Mouse (Mus musculus) adrenal gland, adult 2 months (tissue): ENCODE data around the gene Miox. TPM values are rescaled to one million over a fixed set of nuclear protein-coding genes. Genes with fewer than 3 reads are reported as not detected.
A peak's percentile ranks its signal among the peaks of the same experiment; 100 is the strongest.

Experiments
- DNase-seq: peaks from one replicate; pipeline ENCODE4 v3.0.0; 2021
- polyA plus RNA-seq: library from polyadenylated mRNA; depleted of rRNA; stranded (reverse); fragments of >200 nt; gene quantifications from 2 replicates; pipeline ENCODE4 v1.2.3, GENCODE M21; 2012
- total RNA-seq, 2 experiments: library from RNA; stranded (reverse); gene quantifications; 2 replicates each; pipeline ENCODE4 v1.2.3; 2021

The Miox gene
- total and polyA plus RNA-seq, 3 experiments = 0.92 TPM; not detected in 2

- no peak for DNase-seq
Measured at GRCm38 (mm10) chr15:89316146-89316545, 18.1 kb upstream of the Miox start.

DNA sequence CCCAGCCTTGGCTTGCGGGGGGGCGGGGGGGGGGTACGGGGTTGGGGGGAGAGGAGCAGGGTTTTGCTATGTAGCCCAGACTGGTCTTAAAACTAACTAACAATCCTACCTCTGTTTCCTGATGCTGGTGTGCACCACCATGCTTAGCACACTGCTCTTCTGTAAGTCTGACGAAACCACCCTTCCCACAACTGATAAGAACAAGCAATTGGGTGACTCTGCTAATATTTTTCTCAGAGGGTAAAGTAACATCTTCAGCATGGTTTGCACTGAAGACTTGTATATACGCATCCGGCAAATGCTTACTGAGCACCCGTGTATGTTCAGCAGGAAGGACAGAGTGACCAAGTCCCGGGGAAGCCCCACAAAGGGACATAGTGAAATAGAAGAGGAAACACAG is 12.9 kb upstream of the Miox start:
- no peak for DNase-seq

DNA sequence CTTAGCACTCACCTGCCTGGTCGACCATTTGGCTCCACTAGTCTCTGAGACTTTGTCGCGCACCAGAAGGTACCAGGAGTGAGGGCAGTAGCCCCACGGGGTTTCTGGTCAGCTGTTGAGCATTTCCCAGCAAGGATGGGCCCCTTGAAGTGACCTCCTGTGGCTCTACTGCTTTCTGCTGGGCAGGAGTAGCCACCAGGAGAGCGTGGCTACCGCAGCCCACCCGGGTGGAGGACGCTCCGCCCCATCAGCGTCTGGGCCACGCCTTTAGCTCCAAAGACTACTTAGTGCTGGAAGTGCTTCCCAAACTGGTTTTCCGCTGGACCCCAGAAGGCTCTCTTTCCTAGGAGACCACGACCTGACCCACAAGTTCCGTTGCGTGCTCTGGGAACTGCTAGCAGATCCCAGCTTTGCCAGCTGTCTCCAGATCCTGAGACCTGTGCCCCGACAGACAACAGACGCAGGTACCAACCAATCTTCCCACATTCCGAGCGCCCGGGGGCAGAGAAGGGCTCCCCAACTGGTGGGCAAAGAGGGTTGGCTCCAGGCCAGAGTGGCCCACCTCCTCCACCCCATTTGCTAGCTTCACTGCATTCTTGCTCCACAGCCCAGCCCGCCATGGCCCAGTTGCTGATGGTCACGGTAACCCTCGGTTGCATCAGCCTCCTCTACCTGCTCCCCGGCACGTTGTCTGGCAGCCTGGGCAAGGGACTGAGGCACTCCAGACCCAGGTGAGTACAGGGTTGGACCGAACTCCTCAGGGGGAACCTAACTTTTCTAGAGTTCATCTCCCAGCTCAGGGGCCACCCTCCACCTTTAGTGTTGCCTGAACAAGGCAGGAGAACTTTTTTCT is 11.3 kb upstream of the Miox start, which contains the start of gene Adm2:
Gene Adm2 (plus strand): TSS at position 51 of the 853 bp plus-strand sequence.
- no peak for DNase-seq

DNA sequence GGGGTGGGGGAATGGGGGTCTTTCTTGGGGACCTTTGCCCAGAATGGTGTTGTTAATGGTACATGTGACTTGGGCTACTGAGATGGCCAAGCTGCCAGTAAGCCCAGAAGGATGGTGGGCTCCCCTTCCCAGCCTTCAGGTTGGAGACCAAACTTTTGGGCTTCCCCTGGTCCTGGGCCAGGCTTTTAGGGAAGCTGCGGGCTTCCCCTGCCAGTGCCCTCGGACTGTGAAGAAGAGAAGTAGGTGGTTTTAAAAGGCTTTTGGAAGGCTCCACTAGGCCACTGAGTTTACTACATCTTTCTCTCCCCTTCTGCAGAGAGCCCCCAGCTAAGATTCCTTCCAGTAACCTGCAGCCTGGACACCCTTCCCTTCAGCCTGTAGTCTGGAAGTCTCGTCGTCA is 10.5 kb upstream of the Miox start:
- no peak for DNase-seq

DNA sequence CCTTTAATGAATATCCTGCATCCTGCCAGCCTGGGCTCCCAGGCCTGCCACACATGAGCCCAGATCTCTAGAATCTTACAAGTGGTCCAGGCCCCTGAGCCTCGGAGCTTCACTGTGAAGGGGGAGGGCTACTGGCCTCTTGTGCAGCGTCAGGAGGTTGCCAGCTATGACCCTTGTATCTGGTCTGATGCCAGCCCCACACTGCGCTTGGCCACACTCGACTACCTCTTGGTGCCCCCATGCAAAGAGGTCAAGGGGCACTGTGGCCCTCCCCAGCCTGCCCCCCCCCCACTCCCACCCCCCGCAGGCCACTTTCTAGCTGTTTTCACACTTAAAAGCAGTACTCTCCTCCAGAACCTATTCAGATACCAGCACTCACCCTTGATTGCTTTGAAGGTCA is 7.8 kb upstream of the Miox start:
- no peak for DNase-seq

- DNase-seq = no peak
Measured at GRCm38 (mm10) chr15:89334774-89335537, 758 bp downstream of the Miox start.

- no peak for DNase-seq
Measured at GRCm38 (mm10) chr15:89336422-89336821, 2.2 kb downstream of the Miox start.

DNA sequence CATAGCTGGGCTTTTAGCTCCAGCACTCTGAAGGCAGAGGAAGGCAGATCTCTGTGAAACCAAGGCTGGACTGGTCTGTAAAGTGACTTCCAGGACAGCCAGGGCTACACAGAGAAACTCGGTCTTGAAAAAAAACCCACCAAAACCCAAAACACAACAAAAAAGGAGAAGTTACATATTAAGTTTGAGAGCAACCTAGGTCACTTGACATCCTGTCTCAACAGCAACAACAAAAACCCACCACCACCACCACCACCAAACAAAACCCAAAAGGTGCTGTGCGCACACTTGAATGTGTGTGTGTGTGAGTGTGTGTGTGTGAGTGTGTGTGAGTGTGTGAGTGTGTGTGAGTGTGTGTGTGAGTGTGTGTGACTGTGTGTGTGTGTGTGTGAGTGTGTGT is 5.5 kb downstream of the Miox start:
- no peak for DNase-seq

GRCm38 (mm10) chr15:89340136-89340535 is 5.9 kb downstream of the Miox start:
- no peak for DNase-seq

- DNase-seq = no peak
Measured at GRCm38 (mm10) chr15:89341678-89342077, 7.5 kb downstream of the Miox start.

GRCm38 (mm10) chr15:89343325-89343724 is 9.1 kb downstream of the Miox start:
- no peak for DNase-seq

DNA sequence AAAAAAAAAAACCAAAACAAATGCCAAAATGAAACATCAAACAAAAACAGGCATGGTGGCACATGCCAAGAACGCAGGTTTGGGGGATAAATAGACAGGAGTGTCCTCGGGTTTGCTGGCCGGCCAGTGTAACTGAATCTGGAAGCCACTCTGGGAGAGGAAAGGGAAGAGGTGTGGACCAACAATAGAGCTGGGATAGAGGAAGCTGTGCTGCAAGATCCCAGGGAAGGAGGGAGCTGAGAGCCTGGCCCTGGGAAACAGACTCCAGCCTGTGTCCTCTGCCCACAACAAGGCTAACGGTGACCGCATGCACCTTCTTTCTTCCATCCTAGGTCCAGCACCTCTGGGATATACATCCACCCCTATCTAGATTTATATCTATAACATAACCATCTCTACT is 16.2 kb downstream of the Miox start:
- DNase-seq = no peak

- DNase-seq = no peak
Measured at GRCm38 (mm10) chr15:89351302-89351701, 17.1 kb downstream of the Miox start.

DNA sequence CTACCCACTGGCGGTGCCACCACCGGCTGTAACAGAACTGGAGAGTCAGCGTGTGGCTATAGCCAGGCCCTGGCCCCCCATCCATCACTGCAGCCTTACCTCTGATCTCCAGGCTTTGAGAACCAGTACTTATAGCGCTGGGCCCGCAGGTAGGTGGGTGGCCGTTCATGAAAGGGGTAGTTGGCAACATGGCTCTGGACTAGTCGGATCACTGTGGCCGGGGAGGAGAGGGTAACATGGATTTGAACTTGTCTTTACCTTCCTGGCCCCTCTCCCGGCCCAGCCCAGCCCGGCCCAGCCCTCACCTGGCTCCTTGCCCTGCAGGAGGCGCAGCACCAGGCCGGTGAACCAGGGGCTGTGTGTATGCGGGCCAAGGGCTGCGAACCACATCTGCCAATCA is 17.9 kb downstream of the Miox start:
- DNase-seq = no peak

DNA sequence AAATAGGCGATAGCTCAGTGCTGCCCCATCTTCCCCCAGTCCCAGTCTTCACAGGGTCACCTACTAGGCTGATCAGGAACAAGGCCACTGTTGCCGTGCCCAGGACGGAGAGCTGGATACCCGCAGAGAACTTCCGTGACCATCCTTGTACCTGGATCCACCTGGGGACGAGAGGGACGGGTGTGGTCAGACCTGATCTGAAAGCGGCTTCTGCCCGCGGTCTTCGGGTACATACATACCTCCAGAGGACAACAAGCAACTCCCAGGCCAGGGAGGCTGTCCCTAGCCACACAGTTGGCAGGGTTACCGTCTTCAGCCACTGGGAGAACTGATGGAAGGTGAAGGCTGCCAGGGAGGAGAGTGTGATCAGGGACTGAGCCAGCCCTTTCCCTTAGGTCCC is 18.6 kb downstream of the Miox start:
- no peak for DNase-seq

GRCm38 (mm10) chr15:89353837-89354236 is 19.6 kb downstream of the Miox start:
- no peak for DNase-seq

- DNase-seq = no peak
Measured at GRCm38 (mm10) chr15:89354455-89354854, 20.3 kb downstream of the Miox start.

- DNase-seq = peak; percentile 96
Measured at GRCm38 (mm10) chr15:89355241-89356187, 21.3 kb downstream of the Miox start, which contains the start of the genes Lmf2 and Ncaph2. Gene Lmf2, minus strand, starts transcription at chr15:89355659. Gene Ncaph2, plus strand, starts transcription at chr15:89355719.

DNA sequence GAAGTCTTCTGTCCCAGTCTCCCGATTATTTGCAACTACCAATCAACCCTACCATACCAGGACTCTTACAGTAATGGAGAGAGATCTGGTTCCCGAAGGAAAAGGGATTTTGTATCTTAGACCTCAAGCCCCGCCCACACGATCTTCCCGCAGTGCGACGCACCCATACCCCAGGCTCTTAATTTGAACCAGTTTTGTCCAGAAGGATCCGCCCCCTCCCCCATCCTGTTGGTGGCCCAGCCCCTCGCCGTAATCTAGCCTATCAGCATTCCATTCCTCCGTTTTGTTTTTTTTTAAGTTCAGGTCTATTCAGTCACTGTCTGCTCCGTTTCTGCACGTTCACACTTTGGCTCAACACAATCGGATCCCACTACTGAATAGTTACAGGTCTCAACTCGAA is 22.2 kb downstream of the Miox start:
- peak; percentile 77 for DNase-seq

DNA sequence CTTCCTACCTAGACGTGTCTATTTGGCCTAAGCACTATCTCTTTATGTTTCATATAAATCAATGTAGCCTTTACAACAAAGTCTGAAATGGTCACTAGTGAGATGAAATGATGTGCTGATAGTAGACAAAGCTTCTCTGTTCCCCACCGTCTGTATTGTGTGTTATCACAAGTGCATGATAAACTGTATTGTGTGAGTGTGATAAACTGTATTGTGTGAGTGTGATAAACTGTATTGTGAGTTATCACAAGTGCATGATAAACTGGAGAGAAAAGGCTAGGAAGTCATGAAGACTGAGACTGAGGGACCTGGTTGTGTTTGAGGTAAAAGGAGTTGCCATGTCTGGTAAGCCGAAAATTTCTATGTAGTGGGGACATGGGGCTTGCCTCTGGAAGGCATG is 24.6 kb downstream of the Miox start:
- no peak for DNase-seq

GRCm38 (mm10) chr15:89363051-89363450 is 28.9 kb downstream of the Miox start:
- no peak for DNase-seq

DNA sequence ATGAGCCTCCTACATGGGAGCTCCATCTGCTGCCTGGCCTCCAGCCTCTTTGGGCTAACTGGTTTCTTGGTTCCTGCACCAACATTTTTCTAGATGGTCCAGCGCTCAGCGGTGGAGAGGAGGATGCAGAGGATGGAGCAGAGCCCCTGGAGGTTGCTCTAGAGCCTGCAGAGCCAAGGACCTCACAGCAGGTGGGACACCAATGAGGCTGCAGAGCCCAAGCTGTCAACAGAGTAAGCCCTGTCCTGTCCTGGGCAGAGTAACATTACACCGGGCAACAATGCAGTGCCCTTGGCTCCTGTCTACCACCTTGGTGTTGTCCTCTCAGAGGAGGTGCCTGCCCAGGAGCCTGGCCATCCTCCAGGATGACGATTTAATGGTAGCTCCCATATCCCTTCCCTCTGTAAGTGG is 30.9 kb downstream of the Miox start:
- DNase-seq = no peak
